Mouse (Mus musculus) left cerebral cortex, postnatal 10 days (tissue): ENCODE data around the gene Tectb. TPM values are rescaled to one million over a fixed set of nuclear protein-coding genes. Genes with fewer than 3 reads are reported as not detected.

ENCODE experiments used
- DNase-seq, 2 experiments: peaks; one replicate each; pipeline ENCODE4 v3.0.0; 2021 to 2022; ENCODE audit warnings: low spot score in 2 of 2, mixed read lengths in 1 of 2; ENCODE audit errors: extremely low spot score in 1 of 2
- intact Hi-C: fragments of 180-260 bp; cut with DNase I; formaldehyde crosslinking; loops from one replicate; pipeline ENCODE4 v1.15.1; 2025
- total RNA-seq, 2 experiments: library from RNA; stranded (reverse); gene quantifications; 2 replicates each; pipeline ENCODE4 v1.2.3; 2021

Tectb gene
- total RNA-seq, 2 experiments from 2014 or later, result 0.32 TPM; not detected in 1

GRCm38 (mm10) chr19:55195574-55195973, 15.0 kb downstream of the Tectb start:
- DNase-seq, result no peak
- intact Hi-C loops, result loop anchor here (5.0 to 10.0 kb wide), 2 partner anchors 118 to 1251 kb away; partner anchors contain the start of genes Bbip1 and Shoc2

- peak; percentile 69 to 75 for DNase-seq
- intact Hi-C loops, result loop anchor here (5.0 to 10.0 kb wide), 2 partner anchors 121 to 1254 kb away; partner anchors contain the start of genes Bbip1 and Shoc2
These were observed 17.8 kb downstream of the Tectb start for GRCm38 (mm10) chr19:55198303-55198702.

- DNase-seq, result peak in 1 of 2 experiments; percentile 66
- intact Hi-C loops, result loop anchor here (10.0 kb wide), 1 partner anchor 1282 kb away; no protein-coding TSS in a partner anchor
These were observed 26.1 kb downstream of the Tectb start for GRCm38 (mm10) chr19:55206482-55207138.

GRCm38 (mm10) chr19:55207205-55207604, 26.7 kb downstream of the Tectb start:
- DNase-seq, result no peak
- intact Hi-C loops, result loop anchor here (10.0 kb wide), 1 partner anchor 1282 kb away; no protein-coding TSS in a partner anchor

GRCm38 (mm10) chr19:55207746-55208538, 27.4 kb downstream of the Tectb start:
- DNase-seq, result no peak
- intact Hi-C loops, result loop anchor here (10.0 kb wide), 1 partner anchor 1283 kb away; no protein-coding TSS in a partner anchor

- intact Hi-C loops, result loop anchor here (10.0 kb wide), 1 partner anchor 1284 kb away; no protein-coding TSS in a partner anchor
- DNase-seq, result no peak
These were observed 28.1 kb downstream of the Tectb start for GRCm38 (mm10) chr19:55208654-55209053.

- intact Hi-C loops, result loop anchor here (10.0 kb wide), 1 partner anchor 1284 kb away; no protein-coding TSS in a partner anchor
- no peak for DNase-seq
These were observed 28.6 kb downstream of the Tectb start for GRCm38 (mm10) chr19:55209084-55209483.

- no peak for DNase-seq
- intact Hi-C loops, result no loop called here
These were observed 31.2 kb downstream of the Tectb start for GRCm38 (mm10) chr19:55211698-55212097.

GRCm38 (mm10) chr19:55213617-55214340, 33.2 kb downstream of the Tectb start:
- intact Hi-C loops, result no loop called here
- no peak for DNase-seq

GRCm38 (mm10) chr19:55216876-55217275, 36.3 kb downstream of the Tectb start:
- intact Hi-C loops, result no loop called here
- no peak for DNase-seq

- peak; percentile 65 to 77 for DNase-seq
- intact Hi-C loops, result no loop called here
These were observed 36.8 kb downstream of the Tectb start for GRCm38 (mm10) chr19:55217365-55217764.

- intact Hi-C loops, result loop anchor here (2.0 kb wide), 1 partner anchor 87 kb away; no protein-coding TSS in a partner anchor
- DNase-seq, result peak; percentile 83 to 87
These were observed 37.7 kb downstream of the Tectb start for GRCm38 (mm10) chr19:55218192-55218739.

GRCm38 (mm10) chr19:55218741-55219221, 38.2 kb downstream of the Tectb start:
- no peak for DNase-seq
- intact Hi-C loops, result loop anchor here (2.0 kb wide), 1 partner anchor 86 kb away; no protein-coding TSS in a partner anchor

- no peak for DNase-seq
- intact Hi-C loops, result loop anchor here (2.0 kb wide), 1 partner anchor 85 kb away; no protein-coding TSS in a partner anchor
These were observed 38.8 kb downstream of the Tectb start for GRCm38 (mm10) chr19:55219359-55219758.

GRCm38 (mm10) chr19:55221208-55221607, 40.7 kb downstream of the Tectb start:
- no peak for DNase-seq
- intact Hi-C loops, result no loop called here

- intact Hi-C loops, result no loop called here
- DNase-seq, result no peak
These were observed 41.7 kb downstream of the Tectb start for GRCm38 (mm10) chr19:55222268-55222667.

- intact Hi-C loops, result no loop called here
- no peak for DNase-seq
These were observed 46.1 kb downstream of the Tectb start for GRCm38 (mm10) chr19:55226621-55227020.

- intact Hi-C loops, result no loop called here
These were observed 46.6 kb downstream of the Tectb start for GRCm38 (mm10) chr19:55227135-55227534.

More at GRCm38 (mm10) chr19:55227135-55227534, 46.6 kb downstream of the Tectb start:
- no peak for DNase-seq
